Mouse (Mus musculus): ENCODE results near the gene Dzip1l. TPM values are rescaled to one million over a fixed set of nuclear protein-coding genes. Genes with fewer than 3 reads are reported as not detected.

Dzip1l gene
- polyA plus RNA-seq, 1 experiment, result 2.1 TPM

DNA sequence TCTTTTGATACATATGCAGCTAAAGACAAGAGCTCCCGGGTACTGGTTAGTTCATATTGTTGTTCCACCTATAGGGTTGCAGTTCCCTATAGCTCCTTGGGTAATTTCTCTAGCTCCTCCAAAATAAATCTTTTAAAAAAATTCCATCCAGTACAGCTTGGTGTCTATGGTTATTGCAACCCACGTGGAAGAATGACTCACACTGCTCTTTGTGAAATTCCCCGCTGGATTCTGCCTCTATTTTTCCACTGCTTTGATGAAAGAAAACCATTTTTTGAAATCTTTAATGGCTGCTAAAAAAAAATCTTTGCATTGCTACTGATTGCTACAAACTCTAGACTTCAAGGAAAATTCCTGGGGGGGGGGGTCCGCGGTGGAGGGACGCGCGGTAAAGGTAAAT lies 9.6 kb upstream of the Dzip1l start:
- no peak overlapping the region for H3K4me3 ChIP-seq (ENCODE audit: extremely low read depth, insufficient read depth, insufficient read length)
- H3K36me3 ChIP-seq (ENCODE audit: control insufficient read depth, insufficient read depth, low read length), result no peaks in the 10 kb centered on the region
- TF ChIP-seq CTCF (IDR thresholded peaks at IDR 0.05; ENCODE audit: extremely low read depth, insufficient read depth, insufficient read length, insufficient replicate concordance), result no peak
- TF ChIP-seq POLR2A (IDR thresholded peaks at IDR 0.05; ENCODE audit: low read depth, low read length), result no peak
- 89% methylated on average over 8 of the region's 8 CpGs for WGBS
- no peak for DNase-seq (ENCODE audit: low read depth in 1 of 2, low spot score in 2 of 2)
- no peak overlapping the region for H3K27ac ChIP-seq (ENCODE audit: insufficient read depth, low read length)
- no peaks in the 10 kb centered on the region for H3K27me3 ChIP-seq (ENCODE audit: control insufficient read depth, insufficient read depth, low read length)
- no peaks in the 10 kb centered on the region for H3K4me1 ChIP-seq (ENCODE audit: control insufficient read depth, insufficient read depth, insufficient read length)

DNA sequence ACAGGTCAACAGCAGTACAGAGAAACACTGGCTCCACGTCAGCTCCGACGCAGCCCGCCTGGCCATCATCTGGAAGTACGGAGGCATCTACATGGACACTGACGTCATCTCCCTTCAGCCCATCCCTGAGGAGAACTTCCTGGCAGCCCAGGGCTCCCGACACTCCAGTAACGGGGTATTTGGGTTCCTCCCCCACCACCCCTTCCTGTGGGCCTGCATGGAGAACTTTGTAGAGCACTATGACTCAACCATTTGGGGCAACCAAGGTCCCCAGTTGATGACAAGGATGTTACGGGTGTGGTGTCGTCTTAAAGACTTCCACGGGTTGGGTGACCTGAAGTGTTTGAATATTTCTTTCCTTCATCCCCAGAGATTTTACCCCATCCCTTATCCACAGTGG lies 9.1 kb upstream of the Dzip1l start:
- Histone ChIP-seq H3K27me3 (ENCODE audit: control insufficient read depth, insufficient read depth, low read length) (no peaks in the 10 kb centered on the region), H3K4me3 (ENCODE audit: extremely low read depth, insufficient read depth, insufficient read length) (no peak overlapping the region), H3K27ac (ENCODE audit: insufficient read depth, low read length) (no peak overlapping the region), H3K4me1 (ENCODE audit: control insufficient read depth, insufficient read depth, insufficient read length) (no peaks in the 10 kb centered on the region), H3K36me3 (ENCODE audit: control insufficient read depth, insufficient read depth, low read length) (no peaks in the 10 kb centered on the region)
- no peak for DNase-seq (ENCODE audit: low read depth in 1 of 2, low spot score in 2 of 2)
- WGBS, result 90% methylated on average over 11 of the region's 11 CpGs
- no peak for TF ChIP-seq CTCF (IDR thresholded peaks at IDR 0.05; ENCODE audit: extremely low read depth, insufficient read depth, insufficient read length, insufficient replicate concordance)
- no peak for TF ChIP-seq POLR2A (IDR thresholded peaks at IDR 0.05; ENCODE audit: low read depth, low read length)

DNA sequence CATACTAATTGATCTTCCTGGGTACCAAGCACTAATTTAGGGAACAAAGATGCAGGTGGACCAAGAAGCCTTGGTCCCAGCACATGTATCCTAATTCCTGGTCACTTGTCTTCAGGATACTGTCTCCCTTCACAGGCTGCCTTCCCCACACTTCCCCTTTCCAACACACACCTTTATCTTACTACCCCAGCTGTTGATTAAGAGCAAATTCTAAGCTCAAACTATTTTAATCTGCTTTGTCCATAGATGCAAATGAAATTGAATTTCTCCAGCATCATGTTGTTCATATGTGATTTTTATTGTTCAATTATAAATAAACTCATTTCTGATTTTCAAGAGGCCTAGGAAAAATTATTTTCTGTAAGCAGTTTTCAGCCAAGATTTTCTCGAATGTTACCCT lies 7.3 kb upstream of the Dzip1l start:
- H3K36me3 ChIP-seq (ENCODE audit: control insufficient read depth, insufficient read depth, low read length), result no peaks in the 10 kb centered on the region
- no peaks in the 10 kb centered on the region for H3K27me3 ChIP-seq (ENCODE audit: control insufficient read depth, insufficient read depth, low read length)
- DNase-seq (ENCODE audit: low read depth in 1 of 2, low spot score in 2 of 2), result no peak
- no peak overlapping the region for H3K27ac ChIP-seq (ENCODE audit: insufficient read depth, low read length)
- 75% methylated on average over 1 of the region's 1 CpGs for WGBS
- H3K4me3 ChIP-seq (ENCODE audit: extremely low read depth, insufficient read depth, insufficient read length), result no peak overlapping the region
- H3K4me1 ChIP-seq (ENCODE audit: control insufficient read depth, insufficient read depth, insufficient read length), result no peaks in the 10 kb centered on the region
- TF ChIP-seq CTCF (IDR thresholded peaks at IDR 0.05; ENCODE audit: extremely low read depth, insufficient read depth, insufficient read length, insufficient replicate concordance) (no peak), POLR2A (IDR thresholded peaks at IDR 0.05; ENCODE audit: low read depth, low read length) (no peak)

GRCm38 (mm10) chr9:99622966-99623365 lies 6.3 kb upstream of the Dzip1l start:
- no peaks in the 10 kb centered on the region for H3K27me3 ChIP-seq (ENCODE audit: control insufficient read depth, insufficient read depth, low read length)
- no peak for DNase-seq (ENCODE audit: low read depth in 1 of 2, low spot score in 2 of 2)
- H3K36me3 ChIP-seq (ENCODE audit: control insufficient read depth, insufficient read depth, low read length), result no peaks in the 10 kb centered on the region
- no peaks in the 10 kb centered on the region for H3K4me1 ChIP-seq (ENCODE audit: control insufficient read depth, insufficient read depth, insufficient read length)
- 61% methylated on average over 2 of the region's 2 CpGs for WGBS
- TF ChIP-seq POLR2A (IDR thresholded peaks at IDR 0.05; ENCODE audit: low read depth, low read length) (no peak), CTCF (IDR thresholded peaks at IDR 0.05; ENCODE audit: extremely low read depth, insufficient read depth, insufficient read length, insufficient replicate concordance) (no peak)
- H3K27ac ChIP-seq (ENCODE audit: insufficient read depth, low read length), result no peak overlapping the region
- H3K4me3 ChIP-seq (ENCODE audit: extremely low read depth, insufficient read depth, insufficient read length), result no peak overlapping the region

DNA sequence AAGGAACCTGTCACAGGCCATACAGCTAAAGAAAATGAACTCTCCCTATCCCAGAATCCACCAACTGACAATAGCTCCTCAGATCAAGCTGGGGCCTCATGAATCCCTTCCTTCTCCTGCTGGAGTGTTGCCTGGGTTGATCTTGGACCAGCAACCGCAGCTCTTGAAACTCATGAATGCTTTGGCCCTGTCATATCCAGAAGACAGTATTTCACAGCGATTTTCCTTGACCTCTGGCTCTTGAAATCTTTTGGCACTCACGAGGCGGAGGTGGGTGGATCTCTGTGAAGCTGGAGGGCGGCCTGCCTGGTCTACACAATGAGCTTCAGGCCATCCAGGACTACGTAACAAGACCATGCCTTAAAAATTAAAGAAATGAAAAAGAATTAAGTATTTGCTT lies 5.2 kb upstream of the Dzip1l start:
- no peak overlapping the region for H3K27ac ChIP-seq (ENCODE audit: insufficient read depth, low read length)
- no peak overlapping the region for H3K4me3 ChIP-seq (ENCODE audit: extremely low read depth, insufficient read depth, insufficient read length)
- H3K36me3 ChIP-seq (ENCODE audit: control insufficient read depth, insufficient read depth, low read length), result no peaks in the 10 kb centered on the region
- H3K4me1 ChIP-seq (ENCODE audit: control insufficient read depth, insufficient read depth, insufficient read length), result no peaks in the 10 kb centered on the region
- TF ChIP-seq POLR2A (IDR thresholded peaks at IDR 0.05; ENCODE audit: low read depth, low read length) (no peak), CTCF (IDR thresholded peaks at IDR 0.05; ENCODE audit: extremely low read depth, insufficient read depth, insufficient read length, insufficient replicate concordance) (no peak)
- no peaks in the 10 kb centered on the region for H3K27me3 ChIP-seq (ENCODE audit: control insufficient read depth, insufficient read depth, low read length)
- no peak for DNase-seq (ENCODE audit: low read depth in 1 of 2, low spot score in 2 of 2)
- WGBS, result 75% methylated on average over 6 of the region's 6 CpGs

GRCm38 (mm10) chr9:99628581-99628980 lies 715 bp upstream of the Dzip1l start:
- Histone ChIP-seq H3K27ac (ENCODE audit: insufficient read depth, low read length) (no peak overlapping the region), H3K27me3 (ENCODE audit: control insufficient read depth, insufficient read depth, low read length) (no peaks in the 10 kb centered on the region), H3K4me3 (ENCODE audit: extremely low read depth, insufficient read depth, insufficient read length) (no peak overlapping the region), H3K4me1 (ENCODE audit: control insufficient read depth, insufficient read depth, insufficient read length) (no peaks in the 10 kb centered on the region), H3K36me3 (ENCODE audit: control insufficient read depth, insufficient read depth, low read length) (no peaks in the 10 kb centered on the region)
- TF ChIP-seq CTCF (IDR thresholded peaks at IDR 0.05; ENCODE audit: extremely low read depth, insufficient read depth, insufficient read length, insufficient replicate concordance), result no peak
- TF ChIP-seq POLR2A (IDR thresholded peaks at IDR 0.05; ENCODE audit: low read depth, low read length), result no peak
- 95% methylated on average over 4 of the region's 4 CpGs for WGBS
- DNase-seq (ENCODE audit: low read depth in 1 of 2, low spot score in 2 of 2), result no peak

- 23% methylated on average over 11 of the region's 11 CpGs for WGBS
- Histone ChIP-seq H3K27ac (ENCODE audit: insufficient read depth, low read length) (peak overlapping the region; percentile 45; the same call in 1 of the 2 replicates), H3K27me3 (ENCODE audit: control insufficient read depth, insufficient read depth, low read length) (no peaks in the 10 kb centered on the region), H3K4me3 (ENCODE audit: extremely low read depth, insufficient read depth, insufficient read length) (peak overlapping the region; percentile 5; the same call in 1 of the 2 replicates), H3K4me1 (ENCODE audit: control insufficient read depth, insufficient read depth, insufficient read length) (no peaks in the 10 kb centered on the region), H3K36me3 (ENCODE audit: control insufficient read depth, insufficient read depth, low read length) (no peaks in the 10 kb centered on the region)
- TF ChIP-seq CTCF (IDR thresholded peaks at IDR 0.05; ENCODE audit: extremely low read depth, insufficient read depth, insufficient read length, insufficient replicate concordance) (no peak), POLR2A (IDR thresholded peaks at IDR 0.05; ENCODE audit: low read depth, low read length) (no peak)
- no peak for DNase-seq (ENCODE audit: low read depth in 1 of 2, low spot score in 2 of 2)
These were observed 775 bp downstream of the Dzip1l start for GRCm38 (mm10) chr9:99630071-99630470.
